Mouse (Mus musculus): ENCODE results near the gene Tmem131l. TPM values are rescaled to one million over a fixed set of nuclear protein-coding genes. Genes with fewer than 3 reads are reported as not detected.

The Tmem131l gene
- total and polyA plus RNA-seq, 3 experiments = 9.6 to 39.6 TPM; not detected in 1

GRCm38 (mm10) chr3:84036866-84037265, 3.1 kb downstream of the Tmem131l start:
- Histone ChIP-seq H3K27me3 (ENCODE audit: control insufficient read depth in 1 of 2, insufficient read depth in 2 of 2, low read length in 2 of 2) (no peaks in the 10 kb centered on the region), H3K36me3 (ENCODE audit: control insufficient read depth in 1 of 2, insufficient read depth in 2 of 2, low read length in 2 of 2) (peaks cover 0 to 51% of the 10 kb centered on the region in 2 experiments; a peak in 2 of 4 replicates), H3K79me2 (ENCODE audit: control insufficient read depth, insufficient read depth, low read length, poor library complexity) (peaks cover 47% of the 10 kb centered on the region), H3K9me3 (replicated peaks; ENCODE audit: insufficient read depth, low read length) (no peaks in the 10 kb centered on the region), H3K9ac (ENCODE audit: control insufficient read depth, low read depth, low read length, poor library complexity, severe bottlenecking) (no peak overlapping the region; the same call in 1 of the 2 replicates), H3K27ac (ENCODE audit: control insufficient read depth, low read depth, low read length) (no peak overlapping the region; the same call in 1 of the 2 replicates), H3K4me1 (ENCODE audit: control insufficient read depth in 1 of 2, insufficient read depth in 2 of 2, low read length in 2 of 2) (peaks cover 22 to 37% of the 10 kb centered on the region in 2 experiments), H3K4me3 (ENCODE audit: control insufficient read depth in 1 of 2, insufficient read depth in 1 of 2, low read depth in 2 of 2, low read length in 2 of 2) (0 out of 4 replicates have a peak overlapping the region, but pooled peaks of 1 of the 2 experiments have one; percentile 16)
- peak; percentile 41 for DNase-seq (ENCODE audit: low read depth, low spot score)
- TF ChIP-seq BHLHE40 (IDR thresholded peaks at IDR 0.05; ENCODE audit: borderline replicate concordance, low read depth, low read length) (no peak), RAD21 (IDR thresholded peaks at IDR 0.05; ENCODE audit: low read depth, low read length) (no peak), JUND (IDR thresholded peaks at IDR 0.05; ENCODE audit: low read depth, low read length) (no peak), POLR2A (IDR thresholded peaks at IDR 0.05; ENCODE audit: control insufficient read depth in 1 of 2, insufficient read depth in 1 of 2, low read depth in 1 of 2, low read length in 2 of 2, poor library complexity in 1 of 2) (no peak), CHD2 (IDR thresholded peaks at IDR 0.05; ENCODE audit: low read length) (no peak), MXI1 (IDR thresholded peaks at IDR 0.05; ENCODE audit: low read depth, low read length) (no peak), ZNF384 (IDR thresholded peaks at IDR 0.05; ENCODE audit: low read depth, low read length) (no peak)

GRCm38 (mm10) chr3:84035728-84036364, 4.1 kb downstream of the Tmem131l start:
- H3K4me1 ChIP-seq (ENCODE audit: control insufficient read depth in 1 of 2, insufficient read depth in 2 of 2, low read length in 2 of 2) = peaks cover 19 to 30% of the 10 kb centered on the region in 2 experiments
- no peaks in the 10 kb centered on the region for H3K27me3 ChIP-seq (ENCODE audit: control insufficient read depth in 1 of 2, insufficient read depth in 2 of 2, low read length in 2 of 2)
- peaks cover 47% of the 10 kb centered on the region for H3K79me2 ChIP-seq (ENCODE audit: control insufficient read depth, insufficient read depth, low read length, poor library complexity)
- H3K4me3 ChIP-seq (ENCODE audit: control insufficient read depth in 1 of 2, insufficient read depth in 1 of 2, low read depth in 2 of 2, low read length in 2 of 2) = no peak overlapping the region
- H3K9ac ChIP-seq (ENCODE audit: control insufficient read depth, low read depth, low read length, poor library complexity, severe bottlenecking) = peak overlapping the region; percentile 36
- peaks cover 0 to 43% of the 10 kb centered on the region in 2 experiments; a peak in 2 of 4 replicates for H3K36me3 ChIP-seq (ENCODE audit: control insufficient read depth in 1 of 2, insufficient read depth in 2 of 2, low read length in 2 of 2)
- peak; percentile 80 for DNase-seq (ENCODE audit: low read depth, low spot score)
- peak overlapping the region; percentile 81 for H3K27ac ChIP-seq (ENCODE audit: control insufficient read depth, low read depth, low read length)
- no peaks in the 10 kb centered on the region for H3K9me3 ChIP-seq (replicated peaks; ENCODE audit: insufficient read depth, low read length)
- TF ChIP-seq CTCF (IDR thresholded peaks at IDR 0.05 in 2 of 3, conservative IDR thresholded peaks at IDR 0.05 in 1 of 3; ENCODE audit: control insufficient read depth in 1 of 3, insufficient read depth in 1 of 3, low read depth in 2 of 3, low read length in 3 of 3, poor library complexity in 1 of 3, severe bottlenecking in 1 of 3) = no peak
- no peak for TF ChIP-seq GABPA (IDR thresholded peaks at IDR 0.05; ENCODE audit: low read depth, low read length)
- peak; percentile 66; the same call in 1 of the 2 replicates for TF ChIP-seq MYC (IDR thresholded peaks at IDR 0.05; ENCODE audit: low read depth, low read length)
- peak; percentile 65 for TF ChIP-seq SIN3A (IDR thresholded peaks at IDR 0.05; ENCODE audit: low read length)
- peak; percentile 11; the same call in 1 of the 2 replicates for TF ChIP-seq ELF1 (IDR thresholded peaks at IDR 0.05; ENCODE audit: low read depth, low read length)
- no peak for TF ChIP-seq TBP (IDR thresholded peaks at IDR 0.05; ENCODE audit: low read depth, low read length)
- TF ChIP-seq HCFC1 (IDR thresholded peaks at IDR 0.05; ENCODE audit: low read depth, low read length) = no peak
- no peak for TF ChIP-seq MAZ (IDR thresholded peaks at IDR 0.05; ENCODE audit: low read depth, low read length)
- TF ChIP-seq BHLHE40 (IDR thresholded peaks at IDR 0.05; ENCODE audit: borderline replicate concordance, low read depth, low read length) = no peak
- no peak for TF ChIP-seq ZC3H11A (IDR thresholded peaks at IDR 0.05; ENCODE audit: low read depth, low read length)
- TF ChIP-seq ZMIZ1 (IDR thresholded peaks at IDR 0.05; ENCODE audit: low read depth, low read length) = no peak
- TF ChIP-seq MYB (IDR thresholded peaks at IDR 0.05; ENCODE audit: low read depth, low read length) = no peak
- no peak for TF ChIP-seq KAT2A (conservative IDR thresholded peaks at IDR 0.05; ENCODE audit: low read depth, low read length)
- TF ChIP-seq NELFE (IDR thresholded peaks at IDR 0.05; ENCODE audit: low read depth, low read length) = no peak
- peak; percentile 74 for TF ChIP-seq GATA1 (IDR thresholded peaks at IDR 0.05; ENCODE audit: low read depth, low read length)
- TF ChIP-seq POLR2AphosphoS2 (IDR thresholded peaks at IDR 0.05; ENCODE audit: low read length) = no peak
- no peak for TF ChIP-seq RAD21 (IDR thresholded peaks at IDR 0.05; ENCODE audit: low read depth, low read length)
- TF ChIP-seq USF2 (IDR thresholded peaks at IDR 0.05; ENCODE audit: borderline replicate concordance in 1 of 2, insufficient read depth in 1 of 2, low read depth in 1 of 2, low read length in 2 of 2) = no peak
- peak; percentile 60; the same call in 1 of the 2 replicates for TF ChIP-seq MXI1 (IDR thresholded peaks at IDR 0.05; ENCODE audit: low read depth, low read length)
- TF ChIP-seq E2F4 (IDR thresholded peaks at IDR 0.05; ENCODE audit: borderline replicate concordance, low read depth, low read length) = no peak
- TF ChIP-seq SMC3 (IDR thresholded peaks at IDR 0.05; ENCODE audit: low read depth, low read length) = no peak
- peak; percentile 51 to 79; a peak in 3 of 4 replicates for TF ChIP-seq EP300 (IDR thresholded peaks at IDR 0.05; ENCODE audit: low read depth in 1 of 2, low read length in 2 of 2)
- TF ChIP-seq JUND (IDR thresholded peaks at IDR 0.05; ENCODE audit: low read depth, low read length) = no peak
- TF ChIP-seq USF1 (IDR thresholded peaks at IDR 0.05; ENCODE audit: low read depth, low read length) = no peak
- no peak; the same call in 1 of the 2 replicates for TF ChIP-seq MAFK (IDR thresholded peaks at IDR 0.05; ENCODE audit: borderline replicate concordance, low read depth, low read length)
- no peak for TF ChIP-seq CHD1 (IDR thresholded peaks at IDR 0.05; ENCODE audit: low read depth, low read length)
- 0 out of 2 replicates have a peak, but pooled peaks have one; percentile 54 for TF ChIP-seq MAX (IDR thresholded peaks at IDR 0.05; ENCODE audit: low read length)
- TF ChIP-seq ZKSCAN1 (IDR thresholded peaks at IDR 0.05; ENCODE audit: low read depth, low read length) = peak; percentile 80

Measured in MEL (cell line).